Mouse (Mus musculus) thymus, postnatal 4 days (tissue): ENCODE results near the gene Ipcef1.
A peak's percentile ranks its signal among the peaks of the same experiment; 100 is the strongest.

Experiments
- DNase-seq: peaks from one replicate; pipeline ENCODE4 v3.0.0; 2021

Gene Ipcef1

DNA sequence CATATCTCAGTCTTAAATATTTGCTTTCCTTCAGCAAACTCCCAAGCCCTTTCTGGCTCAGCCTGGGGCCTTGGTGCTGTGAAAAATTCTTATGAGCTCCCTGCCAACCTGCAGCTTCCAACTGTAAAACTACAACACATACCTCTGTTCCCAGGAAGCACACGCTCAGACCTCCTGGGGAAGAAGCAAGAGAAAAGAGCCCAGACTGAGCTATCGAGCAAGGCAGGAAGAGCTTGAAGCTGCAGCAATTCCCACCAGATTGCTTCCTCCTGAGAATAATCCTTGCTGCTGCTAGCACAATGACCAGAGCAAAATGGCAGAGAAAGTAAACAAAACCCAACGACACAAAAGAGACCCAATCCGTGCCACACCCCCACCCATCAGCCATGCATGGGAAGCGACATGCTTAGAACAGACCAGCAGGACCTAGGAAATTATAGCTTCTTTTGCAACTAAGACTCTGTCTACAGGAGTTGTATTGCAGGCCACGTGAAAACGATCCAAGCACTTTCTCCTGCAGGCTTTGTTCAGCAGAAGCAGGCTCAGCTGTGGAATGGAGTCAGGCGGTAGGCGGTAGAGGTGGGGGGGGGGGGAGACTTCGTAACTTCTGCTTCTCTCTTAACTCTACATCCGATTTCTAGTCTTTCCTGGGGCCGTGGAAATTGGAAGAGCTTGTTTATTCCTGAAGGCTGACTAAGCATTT, at the start of gene Ipcef1:
Ipcef1 (minus strand) TSS at position 164 of the 703 bp plus-strand sequence.
- no peak for DNase-seq

DNA sequence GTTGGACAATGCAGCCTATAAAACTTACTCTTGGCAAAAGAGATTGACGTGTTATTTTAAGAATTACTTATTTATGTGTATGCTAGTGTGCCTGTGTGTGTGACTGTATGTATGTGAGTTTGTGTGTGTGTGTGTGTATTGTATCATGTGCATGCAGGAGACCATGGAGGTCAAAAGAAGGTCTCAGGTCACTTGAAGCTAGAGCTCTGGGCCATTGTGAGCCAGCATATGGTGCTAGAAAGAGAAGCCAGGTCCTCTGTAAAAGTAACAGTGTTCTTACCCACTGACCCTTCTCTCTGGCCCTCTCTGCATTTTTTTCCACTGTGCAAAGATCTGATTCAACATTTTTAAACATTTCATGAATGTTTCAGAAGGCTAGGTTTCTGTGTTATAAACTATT, 25.7 kb upstream of the Ipcef1 start:
- no peak for DNase-seq

DNA sequence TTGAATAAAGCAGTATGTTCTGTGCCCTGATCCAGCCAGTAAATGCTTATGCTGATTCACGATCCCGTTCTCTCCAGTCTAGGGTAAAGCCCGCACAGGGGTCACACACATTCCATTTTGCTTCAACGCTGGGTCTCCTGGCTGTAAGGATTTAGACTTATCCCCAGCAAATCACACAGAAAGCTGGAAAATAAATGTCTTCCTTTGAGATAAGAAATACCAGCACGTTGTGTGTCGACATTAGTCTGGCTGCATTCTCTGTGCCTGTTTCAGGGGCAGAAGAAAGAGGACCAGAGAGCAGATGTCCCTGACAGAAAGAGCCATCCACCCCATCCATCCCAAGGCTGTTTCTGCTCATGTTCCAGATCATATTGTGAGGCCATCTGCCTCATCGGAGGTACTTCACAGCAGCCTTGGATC, 25.1 kb upstream of the Ipcef1 start:
- no peak for DNase-seq

DNA sequence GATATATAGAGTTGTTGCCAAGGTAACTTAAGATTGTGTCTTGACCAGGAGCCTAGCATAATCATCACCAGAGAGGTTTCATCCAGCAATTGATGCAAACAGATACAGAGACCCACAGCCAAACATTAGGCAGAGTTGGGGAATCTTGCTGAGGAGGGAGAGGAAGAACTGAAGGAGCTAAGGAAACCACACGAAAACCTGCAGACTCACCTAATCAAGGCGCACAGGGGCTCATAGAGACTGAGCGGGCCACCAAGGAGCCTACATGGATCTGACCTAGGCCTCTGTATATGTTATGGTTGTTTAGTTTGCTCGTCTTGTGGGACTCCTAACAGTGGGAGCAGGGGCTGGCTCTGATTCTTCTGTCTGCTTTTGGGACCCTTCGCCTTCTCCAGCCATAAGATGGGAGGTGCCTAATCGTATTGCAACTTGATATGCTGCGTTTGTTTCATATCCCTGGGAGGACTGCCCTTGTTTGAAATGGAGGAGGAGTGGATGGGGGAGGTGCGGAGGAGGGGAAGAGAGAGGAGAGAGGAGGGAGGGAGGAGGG, 24.5 kb upstream of the Ipcef1 start:
- no peak for DNase-seq

GRCm38 (mm10) chr10:7076201-7076600, 23.9 kb upstream of the Ipcef1 start:
- peak; percentile 78 for DNase-seq

DNA sequence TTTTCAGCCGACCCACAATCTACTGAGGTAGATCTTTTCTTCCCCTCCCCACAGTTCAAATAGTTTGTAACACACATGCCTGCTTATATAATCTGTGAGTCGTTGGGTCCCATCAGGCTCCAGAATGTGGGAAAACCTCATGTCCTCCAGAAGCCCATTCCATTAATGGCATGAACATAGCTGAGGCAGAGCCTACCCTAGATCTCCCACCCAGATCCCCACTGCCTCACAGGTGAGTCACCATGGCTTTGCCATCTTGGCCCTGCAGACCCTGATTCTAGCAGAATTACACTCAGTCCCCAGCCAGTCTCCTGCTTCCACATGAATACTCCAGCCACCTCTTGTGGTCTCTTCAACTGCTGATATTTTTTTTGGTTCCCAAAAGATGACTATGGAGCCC, 23.4 kb upstream of the Ipcef1 start:
- DNase-seq = no peak

DNA sequence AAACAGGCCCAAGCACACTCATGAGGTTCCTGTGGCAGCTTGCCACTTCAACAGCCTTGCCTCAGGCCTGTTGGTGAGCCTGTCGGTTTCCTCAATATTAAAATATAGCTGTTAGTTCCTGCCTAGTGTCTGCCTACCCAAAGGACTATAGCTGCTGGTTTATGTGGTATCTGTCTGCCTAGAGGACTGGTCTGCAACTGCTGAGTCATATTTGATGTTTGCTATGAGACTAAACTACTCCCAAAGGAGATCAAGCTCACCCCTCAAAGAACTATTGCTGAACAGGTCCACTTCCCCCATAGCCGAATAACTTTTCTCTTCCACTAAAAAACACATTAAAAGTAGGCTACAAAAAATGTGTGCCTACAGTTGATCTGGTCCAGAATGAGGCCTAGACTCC, 22.0 kb upstream of the Ipcef1 start:
- DNase-seq = no peak

DNA sequence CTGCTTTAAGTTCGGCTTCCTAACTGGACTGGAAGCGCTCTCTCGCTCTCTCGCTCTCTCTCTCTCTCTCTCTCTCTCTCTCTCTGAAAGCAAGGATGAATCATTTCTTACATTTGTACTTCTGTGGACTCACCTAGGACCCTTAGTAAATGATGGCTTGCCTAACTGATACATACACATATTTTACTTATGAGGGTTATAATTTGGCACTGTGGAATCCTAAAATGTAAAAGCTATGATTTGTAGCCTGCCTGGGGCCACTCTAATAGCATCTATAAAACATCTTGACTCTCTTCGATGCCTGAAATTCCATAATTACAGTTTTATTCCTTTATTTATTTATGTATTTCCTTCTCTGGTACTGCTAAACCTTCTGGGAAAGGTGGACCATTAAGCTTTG, 18.6 kb upstream of the Ipcef1 start:
- DNase-seq = no peak

DNA sequence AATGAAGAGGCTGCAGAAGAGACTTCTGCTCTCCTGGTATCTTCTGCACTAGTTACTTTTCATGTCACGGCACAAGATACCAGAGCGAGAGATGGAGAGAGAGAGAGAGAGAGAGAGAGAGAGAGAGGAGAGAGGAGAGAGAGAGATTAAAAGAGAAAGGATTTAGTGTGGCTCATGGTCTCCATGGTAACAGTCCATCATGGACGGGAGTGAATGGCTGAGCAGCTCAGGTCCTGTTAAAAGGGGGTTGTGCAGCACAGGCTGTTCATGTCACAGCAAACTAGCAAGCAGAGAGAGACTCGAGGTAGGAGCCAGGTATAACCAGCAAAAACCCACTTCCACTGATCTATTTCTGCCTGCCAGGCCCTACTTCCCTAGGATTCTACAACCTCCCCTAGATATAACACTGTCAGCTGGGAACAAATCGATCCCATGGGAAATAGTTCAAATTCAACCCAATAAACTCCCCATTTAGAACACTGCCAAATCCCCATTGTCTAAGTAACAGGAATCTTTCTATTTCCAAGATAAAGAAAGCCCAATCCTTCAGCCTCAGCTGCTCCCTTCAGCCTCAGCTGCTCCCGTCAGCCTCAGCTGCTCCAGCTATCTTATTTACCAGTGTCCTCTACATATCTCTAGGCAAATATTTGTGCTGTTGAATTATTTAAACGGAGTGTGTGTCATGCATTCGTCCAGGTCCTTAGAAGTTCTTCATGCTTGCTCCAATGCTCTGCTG, 18.0 kb upstream of the Ipcef1 start:
- no peak for DNase-seq

DNA sequence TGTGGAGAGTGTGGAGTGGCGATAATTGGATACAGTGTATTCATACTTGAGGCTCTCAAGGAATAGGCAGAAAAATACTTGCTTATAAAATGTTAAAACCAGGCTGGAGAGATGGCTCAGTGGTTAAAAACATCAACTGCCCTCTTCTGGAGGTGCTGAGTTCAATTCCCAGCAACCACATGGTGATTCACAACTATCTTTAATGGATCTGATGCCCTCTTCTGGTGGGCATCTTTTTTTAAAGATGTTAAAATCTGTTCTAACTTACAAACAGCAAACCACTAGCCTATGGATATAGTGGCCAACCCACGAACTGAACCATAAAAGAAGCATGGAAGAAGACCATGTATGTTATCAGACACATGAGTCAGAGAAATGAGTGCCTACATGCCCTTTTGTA, 16.8 kb upstream of the Ipcef1 start:
- no peak for DNase-seq

DNA sequence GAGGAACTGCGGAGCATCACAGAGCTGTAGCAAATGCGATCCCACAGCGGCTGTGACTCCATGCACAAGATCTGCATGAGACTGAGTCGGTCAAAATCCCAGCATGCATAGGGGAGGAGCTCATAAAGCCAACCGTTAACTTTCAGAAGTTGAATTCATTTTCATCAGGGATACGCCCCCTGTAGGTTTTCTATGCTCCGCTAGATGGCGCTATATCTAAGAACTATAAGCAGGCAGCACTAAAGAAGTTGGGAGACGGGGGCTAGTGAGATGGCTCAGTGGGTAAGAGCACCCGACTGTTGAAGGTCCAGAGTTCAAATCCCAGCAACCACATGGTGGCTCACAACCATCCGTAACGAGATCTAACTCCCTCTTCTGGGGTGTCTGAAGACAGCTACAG, 16.3 kb upstream of the Ipcef1 start:
- DNase-seq = peak; percentile 24

GRCm38 (mm10) chr10:7063752-7064457, 11.6 kb upstream of the Ipcef1 start:
- DNase-seq = no peak

GRCm38 (mm10) chr10:7062993-7063392, 10.7 kb upstream of the Ipcef1 start:
- DNase-seq = no peak

- DNase-seq = no peak
Observed at GRCm38 (mm10) chr10:7060326-7060725, 8.0 kb upstream of the Ipcef1 start.

- no peak for DNase-seq
Observed at GRCm38 (mm10) chr10:7057546-7057945, 5.3 kb upstream of the Ipcef1 start.

DNA sequence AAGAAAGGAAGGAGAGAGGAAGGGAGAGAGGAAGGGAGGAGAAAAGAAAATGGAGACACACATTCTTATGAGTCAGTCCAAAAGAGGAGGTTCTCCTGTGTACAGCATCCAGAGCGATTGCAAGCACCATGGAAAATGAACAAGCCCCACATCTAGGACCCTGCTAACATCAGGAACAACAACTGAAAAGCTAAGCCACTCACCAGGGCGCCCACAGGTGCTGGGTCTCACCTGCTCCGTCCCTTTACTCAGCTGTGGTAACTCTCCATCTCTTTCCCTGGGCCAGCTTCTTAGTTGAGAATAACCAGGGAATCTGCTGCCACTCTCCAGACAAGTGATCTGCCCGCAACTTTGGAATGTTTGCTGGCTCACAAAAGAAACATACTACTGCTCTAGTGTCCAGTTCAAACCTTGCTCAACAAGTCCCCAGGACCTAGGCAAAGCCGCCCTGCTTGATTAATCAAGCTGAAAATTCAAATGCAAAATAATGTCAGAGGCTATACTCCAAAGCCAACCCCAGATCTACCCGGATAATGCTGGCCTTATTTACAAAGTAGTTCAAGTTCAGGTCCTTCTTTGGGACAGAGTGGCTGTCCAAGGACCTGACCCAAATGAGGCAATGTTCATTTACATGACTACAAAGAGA, 2.4 kb upstream of the Ipcef1 start:
- DNase-seq = no peak

DNA sequence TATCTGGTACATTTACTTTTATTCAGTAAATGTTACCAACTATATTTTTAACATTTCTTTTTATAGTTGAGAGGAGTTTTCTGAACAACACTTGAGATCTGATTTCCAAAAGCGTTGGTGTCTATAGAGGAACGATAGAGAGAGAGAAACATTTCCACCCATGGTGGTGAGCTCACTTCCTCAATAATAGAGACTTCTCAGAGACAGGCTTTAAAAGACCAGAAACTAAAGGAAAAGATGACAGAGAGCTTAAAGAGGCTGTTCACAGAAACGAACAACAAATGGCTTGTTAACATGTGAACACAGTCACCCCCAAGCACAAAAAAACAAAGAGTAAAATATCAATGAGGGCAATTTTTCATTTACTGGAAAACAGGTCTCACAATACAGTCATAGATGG, 2.4 kb downstream of the Ipcef1 start:
- no peak for DNase-seq

DNA sequence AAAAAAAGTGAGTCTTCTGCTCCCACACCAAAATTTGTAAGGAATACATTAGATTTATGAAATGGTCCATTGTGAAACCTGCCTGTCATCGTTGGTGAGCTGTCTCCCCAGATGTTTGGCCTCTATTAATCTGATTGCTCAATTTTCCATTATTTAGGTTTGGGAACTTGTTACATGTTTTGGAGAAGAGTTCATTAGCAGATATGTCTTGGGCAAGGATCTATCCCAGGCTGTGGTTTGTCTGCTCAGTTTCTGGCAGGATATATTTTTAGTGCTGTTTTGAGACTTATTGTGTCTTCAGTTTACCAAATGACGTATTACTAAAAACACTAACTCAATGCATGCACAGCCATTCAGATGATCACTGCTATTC, 4.4 kb downstream of the Ipcef1 start:
- no peak for DNase-seq

- DNase-seq = no peak
Observed at GRCm38 (mm10) chr10:7047288-7047918, 4.9 kb downstream of the Ipcef1 start.

DNA sequence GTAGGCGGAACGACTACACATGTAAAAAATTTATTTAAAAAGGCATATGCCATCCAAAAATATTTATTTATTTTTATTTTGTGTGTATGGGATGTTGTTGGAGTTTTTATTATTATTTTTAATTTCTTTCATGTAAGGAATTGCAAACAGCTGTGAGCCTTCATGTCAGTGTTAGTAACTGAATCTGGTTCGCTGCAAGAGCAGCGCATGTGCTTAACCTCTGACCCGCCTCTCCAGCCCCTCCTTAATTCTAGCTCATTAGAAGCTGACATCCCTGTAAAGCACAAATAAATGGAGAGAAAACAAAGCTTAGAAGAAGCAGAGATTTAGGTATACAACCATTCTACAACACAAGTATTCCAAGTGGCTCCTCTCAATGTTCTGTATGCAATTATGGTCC, 8.4 kb downstream of the Ipcef1 start:
- no peak for DNase-seq

- no peak for DNase-seq
Observed at GRCm38 (mm10) chr10:7041032-7041431, 11.2 kb downstream of the Ipcef1 start.

DNA sequence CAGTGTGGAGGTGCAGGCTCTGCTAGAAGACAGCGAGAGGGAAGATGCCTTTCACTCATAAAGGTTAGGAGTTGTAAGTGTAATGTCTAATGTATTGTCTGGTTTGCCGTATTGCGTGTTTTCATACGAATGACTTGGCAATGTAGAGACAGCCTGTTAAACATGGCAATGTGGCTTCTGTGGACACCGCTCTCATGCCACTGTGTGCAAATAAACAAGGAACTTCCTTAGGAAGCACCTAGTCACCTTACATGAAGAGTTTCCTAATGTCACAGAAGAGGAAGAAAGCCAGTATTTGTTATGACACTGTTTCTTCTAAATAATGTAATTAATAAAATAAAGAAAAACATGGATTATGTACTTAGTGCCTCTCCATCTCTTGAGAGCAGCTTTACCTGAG, 15.1 kb downstream of the Ipcef1 start:
- no peak for DNase-seq

DNA sequence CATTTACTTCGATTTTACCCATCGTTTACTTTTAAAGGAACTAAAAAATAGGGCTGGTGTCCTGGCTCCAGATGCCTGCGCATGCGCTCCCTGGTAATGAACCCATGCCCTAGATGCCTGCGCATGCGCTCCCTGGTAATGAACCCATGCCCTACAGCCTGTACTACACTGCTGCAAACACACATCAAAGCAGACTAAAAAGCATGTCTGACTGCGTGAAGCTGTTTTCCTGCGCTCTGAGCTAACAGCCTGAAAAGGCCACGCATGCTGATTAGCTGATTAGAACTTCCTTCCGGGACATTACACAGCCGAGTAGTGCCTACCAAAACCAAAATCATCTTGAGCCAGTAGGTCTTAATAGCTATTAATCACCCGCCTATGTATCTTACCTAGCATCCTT, 16.7 kb downstream of the Ipcef1 start:
- no peak for DNase-seq
